Comparison of ENCODE assay signal across 28 mouse cellular contexts in genomic region chr6:148117696-148118095, GRCm38 (mm10).
DNase-seq lines count a peak whose midpoint lies in the region; ATAC-seq lines count a peak whose summit lies in the region.
"Had no signal": no experiment of that assay in that cellular context is flagged by ENCODE, and none has a peak within 500 bp of the region (broad histone marks: within the 10 kb centered on the region; RNA-seq: fewer than 3 reads in every experiment).

No protein-coding gene starts in this region.

- DNase-seq in heart, adult 11 months, result peak; percentile 40
- no peak for DNase-seq in heart, postnatal 10 days
- no peak for DNase-seq in liver
- DNase-seq in left cerebral cortex, postnatal 4 days, result no peak
- no peak for DNase-seq in layer of hippocampus, adult 8-10 months (ENCODE audit: low spot score in 2 of 2)
- DNase-seq: adrenal gland, adult 8-10 months; adrenal gland, postnatal 14 days; B cell, adult 2 months; cerebellum, adult 11-12 months; cerebellum, adult 2 months; cerebellum, adult 9-10 months; cerebellum, postnatal 14 days; cerebellum, postnatal 36 days; embryo, embryonic 11 days had no signal

- H3K9me3 ChIP-seq in liver, embryonic 16.5 days (replicated peaks; ENCODE audit: control insufficient read depth, low read length), result no peaks in the 10 kb centered on the region
- H3K9me3 ChIP-seq: embryonic facial prominence, embryonic 13.5 days; embryonic facial prominence, embryonic 15.5 days; forebrain, embryonic 10.5 days; forebrain, embryonic 12.5 days had no signal

- H3K9ac ChIP-seq in liver, embryonic 16.5 days (ENCODE audit: low read depth, low read length), result no peak overlapping the region
- H3K9ac ChIP-seq: embryonic facial prominence, embryonic 13.5 days; embryonic facial prominence, embryonic 15.5 days; forebrain, embryonic 12.5 days had no signal

- intact Hi-C loops in heart, postnatal 10 days (cut with DNase I), result no loop called here
- intact Hi-C loops in left cerebral cortex, postnatal 4 days (cut with DNase I), result no loop called here

- H3K36me3 ChIP-seq in liver, embryonic 16.5 days (ENCODE audit: control insufficient read depth, insufficient read depth), result no peaks in the 10 kb centered on the region
- H3K36me3 ChIP-seq: embryonic facial prominence, embryonic 13.5 days; embryonic facial prominence, embryonic 15.5 days; forebrain, embryonic 10.5 days; forebrain, embryonic 12.5 days had no signal

- no peak overlapping the region for H3K4me3 ChIP-seq in liver, embryonic 16.5 days (ENCODE audit: low read depth, low read length)
- H3K4me3 ChIP-seq: embryonic facial prominence, embryonic 13.5 days; embryonic facial prominence, embryonic 15.5 days; erythroblast, embryonic 14.5 days; forebrain, embryonic 10.5 days; forebrain, embryonic 12.5 days had no signal

- WGBS in liver, embryonic 16.5 days (ENCODE audit: insufficient replicate concordance), result 78% methylated on average over 1 of the region's 1 CpGs

- H3K4me1 ChIP-seq in liver, embryonic 16.5 days (ENCODE audit: control insufficient read depth, low read depth, low read length), result no peaks in the 10 kb centered on the region
- H3K4me1 ChIP-seq: embryonic facial prominence, embryonic 13.5 days; embryonic facial prominence, embryonic 15.5 days; forebrain, embryonic 10.5 days; forebrain, embryonic 12.5 days had no signal

- H3K4me2 ChIP-seq in liver, embryonic 16.5 days (ENCODE audit: low read depth, low read length), result no peak overlapping the region
- H3K4me2 ChIP-seq: embryonic facial prominence, embryonic 13.5 days; embryonic facial prominence, embryonic 15.5 days; forebrain, embryonic 12.5 days had no signal

- no peaks in the 10 kb centered on the region for H3K27me3 ChIP-seq in liver, embryonic 16.5 days (ENCODE audit: control insufficient read depth, insufficient read depth, low read depth, low read length)
- H3K27me3 ChIP-seq: CH12.LX; embryonic facial prominence, embryonic 13.5 days; embryonic facial prominence, embryonic 15.5 days had no signal

- peak; percentile 48 for ATAC-seq in liver, embryonic 16.5 days (ENCODE audit: low read depth)
- ATAC-seq in megakaryocyte, adult 5-6 weeks (ENCODE audit: poor library complexity, severe bottlenecking), result 0 out of 2 replicates have a peak, but pooled peaks have one; percentile 16
- ATAC-seq in megakaryocyte-erythroid progenitor cell, adult 5-6 weeks (replicated peaks; ENCODE audit: low FRiP score, low TSS enrichment, poor library complexity, severe bottlenecking), result 0 out of 2 replicates have a peak, but pooled peaks have one; percentile 11
- ATAC-seq: activated CD4-positive, CD25-positive, alpha-beta regulatory T cell, adult 4 months; CD4-positive, CD25-positive, alpha-beta regulatory T cell, adult 4 months; forebrain, embryonic 14.5 days; forebrain, embryonic 16.5 days; Patski had no signal

- H3K27ac ChIP-seq in liver, embryonic 16.5 days (ENCODE audit: low read length), result no peak overlapping the region
- H3K27ac ChIP-seq: embryonic facial prominence, embryonic 13.5 days; embryonic facial prominence, embryonic 15.5 days; forebrain, embryonic 10.5 days; forebrain, embryonic 12.5 days had no signal
